Mouse (Mus musculus) mature B cell (primary cell): ENCODE measurements around the gene Hsd17b12.

ENCODE experiments used
- in situ Hi-C: fragments of 300-500 bp; cut with MboI; formaldehyde crosslinking; loops from 2 replicates; pipeline ENCODE4 v1.14.3; 2019

Hsd17b12 gene

DNA sequence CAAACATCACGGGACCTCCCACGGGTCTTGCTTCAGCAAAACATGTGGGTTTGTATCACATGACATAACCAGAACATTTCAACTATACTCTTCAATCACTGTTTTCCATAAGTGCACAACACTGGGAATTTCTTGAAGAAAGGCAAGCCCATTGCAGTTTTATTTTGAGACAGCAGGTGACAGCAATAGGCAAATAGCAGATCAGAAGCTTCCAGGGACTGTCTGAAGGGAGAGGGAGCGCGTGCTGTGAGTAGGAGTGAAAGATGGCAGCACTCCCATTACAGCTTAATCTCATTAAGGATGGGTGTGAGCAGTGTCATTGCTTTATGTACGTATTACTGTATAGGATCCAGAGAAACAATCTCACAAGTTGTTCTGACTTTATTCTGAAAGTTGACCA, 88.3 kb downstream of the Hsd17b12 start:
- in situ Hi-C loops = no loop called here

DNA sequence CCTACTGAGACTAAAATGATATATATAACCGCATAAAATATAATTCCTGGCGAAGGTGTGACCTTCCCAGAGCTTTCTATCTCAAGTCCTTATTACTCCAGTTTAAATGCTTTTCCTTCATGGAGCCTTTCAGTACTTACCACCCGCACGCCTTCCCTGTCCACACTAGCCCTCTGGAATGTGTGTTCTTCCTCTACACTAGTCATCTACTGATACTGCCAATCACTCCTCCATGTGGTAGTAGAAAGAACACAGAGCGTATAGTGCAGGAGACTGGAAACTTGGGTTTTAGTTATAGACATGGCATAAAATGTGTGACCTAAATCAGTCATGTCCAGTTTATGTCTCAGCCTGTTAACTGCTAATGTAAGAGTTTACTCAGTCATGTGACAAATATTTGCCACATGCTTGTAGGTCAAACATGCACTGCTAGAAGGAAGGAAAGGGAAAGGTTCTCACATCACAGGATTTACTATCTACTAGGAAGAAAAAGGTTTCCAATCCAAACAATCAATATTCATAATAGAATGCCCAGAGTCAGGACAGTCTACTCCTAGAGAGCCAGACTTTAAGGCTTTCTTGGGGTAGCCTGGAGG, 91.1 kb downstream of the Hsd17b12 start:
- in situ Hi-C loops = no loop called here

DNA sequence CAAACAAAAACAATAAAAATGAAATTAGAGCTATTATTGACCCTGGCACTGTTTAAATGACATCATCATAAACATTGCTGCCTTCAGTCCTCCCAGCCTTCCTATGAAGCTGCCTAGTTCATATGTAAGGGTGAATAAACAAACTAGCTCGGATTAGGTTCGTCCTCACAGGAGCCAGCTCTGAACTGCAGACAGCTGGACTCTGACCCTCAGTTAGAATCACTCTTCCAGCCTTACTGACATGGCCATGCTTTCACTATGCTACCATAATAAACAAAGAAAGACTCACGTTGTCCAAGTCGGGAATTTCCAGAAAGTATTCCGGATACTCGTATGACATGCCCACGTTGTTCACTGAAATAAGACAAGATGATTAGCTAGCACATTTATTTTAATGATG, 91.6 kb downstream of the Hsd17b12 start:
- in situ Hi-C loops = no loop called here

DNA sequence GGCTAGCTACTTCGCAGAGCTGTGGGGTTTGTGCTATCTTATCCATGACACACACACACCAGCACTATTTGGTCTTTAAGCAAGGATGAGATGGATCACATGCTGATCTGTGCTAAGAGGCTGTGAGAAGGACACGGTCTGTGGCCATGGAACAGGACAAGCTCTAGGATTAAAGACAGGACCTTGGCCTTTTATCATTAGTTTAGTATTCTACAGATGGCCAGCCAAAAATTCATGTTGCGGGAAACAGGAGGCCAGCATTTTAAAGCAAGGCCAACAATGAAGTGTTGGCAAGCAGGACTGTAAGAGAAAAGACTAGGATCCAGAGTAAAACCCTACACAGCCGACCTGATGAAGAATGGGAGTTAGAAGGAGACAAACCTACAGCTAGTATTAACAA, 95.0 kb downstream of the Hsd17b12 start:
- in situ Hi-C loops = no loop called here

DNA sequence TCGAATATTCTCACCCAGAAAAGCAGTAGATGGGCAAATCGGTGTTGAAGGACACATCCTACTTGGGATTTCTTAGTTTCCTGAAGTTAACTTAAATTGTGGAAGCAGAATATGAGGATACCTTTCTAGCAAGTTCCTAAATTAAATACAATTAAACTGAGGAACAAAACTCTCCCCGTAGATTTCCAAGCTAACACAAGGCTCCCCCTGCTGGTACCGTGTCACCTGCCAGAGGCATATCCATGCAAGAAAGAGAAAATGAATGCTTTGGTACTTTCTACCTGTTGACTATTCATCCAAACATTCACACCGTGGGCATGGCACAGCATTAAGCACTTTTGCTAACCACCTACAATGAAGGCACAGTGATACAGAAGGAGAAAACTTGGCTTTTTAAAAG, 98.3 kb downstream of the Hsd17b12 start:
- in situ Hi-C loops = no loop called here

DNA sequence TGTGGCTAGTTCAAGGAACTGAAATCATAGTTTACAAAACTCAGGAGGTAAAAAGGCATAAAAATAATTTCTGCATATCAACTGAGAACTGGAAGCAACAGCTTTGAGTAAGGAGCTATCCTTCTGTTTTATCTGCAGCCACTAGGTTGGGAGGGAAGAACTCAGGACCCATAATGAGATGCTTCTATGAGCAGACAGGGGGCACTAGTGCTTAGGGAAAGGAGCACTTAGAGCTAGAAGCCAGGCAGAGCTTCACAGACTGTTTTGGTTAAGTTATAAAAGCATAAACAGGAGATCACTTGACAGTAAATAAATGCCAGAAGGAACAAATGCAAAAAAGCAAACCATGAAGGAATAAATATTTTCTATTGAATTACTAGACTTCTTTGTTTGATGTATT, 103.0 kb downstream of the Hsd17b12 start:
- in situ Hi-C loops = no loop called here

DNA sequence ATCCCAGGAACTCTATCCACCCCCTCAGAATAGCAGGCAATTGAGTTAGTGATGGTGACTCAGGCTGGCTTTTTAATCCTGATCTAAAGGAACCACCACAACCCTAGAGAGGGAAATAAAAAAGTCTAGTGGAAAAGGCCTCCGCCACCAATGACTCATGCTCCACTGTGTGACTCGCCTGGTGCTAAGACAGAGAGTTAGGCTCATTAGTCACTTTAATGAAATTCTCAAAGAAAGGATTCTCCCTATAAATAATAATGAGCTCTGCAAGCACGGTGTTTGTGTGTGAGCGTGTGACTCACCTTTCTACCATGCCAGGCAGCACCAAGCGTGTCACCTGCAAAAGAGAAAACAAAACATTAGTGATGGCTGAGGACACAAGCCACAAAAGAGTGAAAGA, 105.8 kb downstream of the Hsd17b12 start:
- in situ Hi-C loops = no loop called here

DNA sequence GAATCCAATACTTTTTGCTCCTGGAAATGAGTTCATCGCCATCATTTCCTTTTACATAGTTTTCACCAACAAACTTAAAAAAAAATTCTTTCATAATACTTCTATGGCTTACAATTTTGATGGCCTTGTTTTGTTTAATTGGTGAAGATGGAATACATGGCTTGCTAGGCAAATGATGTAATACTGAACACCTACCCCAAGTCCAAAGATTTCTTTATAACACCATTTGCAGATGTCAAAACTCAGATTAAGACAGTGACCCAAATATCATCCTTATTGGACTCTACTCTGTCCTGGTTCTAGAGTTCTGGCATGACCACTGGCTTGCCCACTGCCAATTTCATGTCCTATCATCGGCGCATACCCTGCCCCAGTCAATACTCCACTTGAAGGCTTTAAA, 106.9 kb downstream of the Hsd17b12 start:
- in situ Hi-C loops = no loop called here

DNA sequence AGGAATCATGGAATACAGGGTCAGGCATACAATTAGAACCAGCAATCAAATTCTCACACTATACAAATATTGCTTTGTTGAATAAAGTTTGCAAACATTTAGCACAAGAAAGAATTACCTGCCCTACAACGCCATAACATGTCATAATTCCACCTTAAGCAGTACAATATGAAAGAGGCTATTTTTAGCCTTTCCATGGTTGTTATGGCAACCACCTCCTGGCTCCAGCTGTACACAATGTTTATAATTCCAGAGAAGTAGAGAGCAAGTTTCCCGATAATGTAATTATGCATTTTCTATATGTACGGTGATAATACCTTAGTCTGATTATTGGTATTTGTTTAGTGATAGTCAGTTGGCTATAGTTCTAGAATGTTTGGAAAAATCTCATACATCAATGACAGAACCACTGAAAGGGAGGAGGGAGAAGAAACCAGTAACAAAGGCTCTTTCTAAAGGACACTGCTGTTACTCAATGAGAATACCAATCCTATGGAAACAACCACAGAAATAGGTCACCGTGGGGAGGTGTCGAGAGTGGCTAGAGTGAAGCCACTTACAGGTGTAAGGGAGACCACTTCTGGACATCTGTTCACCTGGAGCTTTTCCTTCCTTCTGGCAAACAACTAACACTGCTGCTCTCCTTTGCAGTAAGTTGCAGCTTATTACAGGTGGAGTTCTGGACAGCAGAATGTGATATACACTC, 108.1 kb downstream of the Hsd17b12 start:
- in situ Hi-C loops = loop anchor here (25.0 kb wide), 1 partner anchor 238 kb away; no protein-coding TSS in a partner anchor

DNA sequence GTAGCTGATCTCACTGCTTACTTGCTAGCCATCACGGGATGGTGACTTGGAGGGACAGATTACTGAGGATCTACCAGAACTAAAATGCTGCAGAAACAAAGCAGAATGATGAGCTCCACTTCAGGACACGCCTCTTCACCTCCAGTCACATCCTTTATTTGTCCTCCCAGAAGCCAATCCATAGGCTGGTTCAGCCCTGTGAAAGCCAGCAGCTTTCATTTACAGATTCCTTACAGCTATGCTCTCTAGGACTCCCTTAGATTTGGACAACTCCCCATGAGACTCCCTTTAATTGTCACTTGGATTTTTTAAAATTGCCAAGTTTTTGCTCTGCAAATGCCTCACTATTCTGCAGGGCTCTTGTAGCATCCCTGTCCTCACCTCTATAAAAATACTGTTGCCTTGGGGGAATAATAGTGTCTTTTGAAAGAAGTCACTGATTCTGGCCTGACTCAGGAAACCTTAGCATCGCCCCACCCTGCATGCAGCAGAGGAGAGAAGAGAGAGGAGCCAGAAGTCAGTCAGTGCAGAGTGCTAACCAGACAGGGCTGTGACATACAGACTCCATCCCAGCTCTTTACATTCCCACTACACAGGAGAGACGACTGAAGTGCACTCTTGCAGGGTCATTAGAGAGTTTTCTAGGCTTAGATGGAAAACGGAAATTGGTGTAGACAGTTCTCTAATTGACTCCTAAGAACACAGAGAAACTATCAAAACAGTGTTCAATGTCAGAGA, 108.9 kb downstream of the Hsd17b12 start:
- in situ Hi-C loops = loop anchor here (25.0 kb wide), 1 partner anchor 238 kb away; no protein-coding TSS in a partner anchor

DNA sequence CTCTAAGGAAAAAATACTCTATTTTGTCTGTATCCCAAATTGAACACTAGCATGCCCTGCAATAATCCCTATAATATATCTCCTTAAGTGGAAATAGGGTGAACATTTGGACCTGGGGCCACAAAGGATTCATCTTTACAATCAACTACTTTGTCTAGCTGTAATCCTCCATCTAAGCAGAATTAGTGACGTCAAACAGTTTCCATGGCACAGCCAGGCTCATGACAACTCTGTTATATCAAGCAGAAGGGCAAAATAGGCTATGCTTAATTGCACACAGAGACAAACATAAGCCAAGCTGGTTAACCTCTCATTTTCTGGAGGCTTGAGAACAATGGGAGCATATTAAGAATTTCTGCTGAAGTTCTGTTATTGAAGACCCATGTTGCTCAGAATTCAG, 109.5 kb downstream of the Hsd17b12 start:
- in situ Hi-C loops = loop anchor here (25.0 kb wide), 1 partner anchor 239 kb away; no protein-coding TSS in a partner anchor

DNA sequence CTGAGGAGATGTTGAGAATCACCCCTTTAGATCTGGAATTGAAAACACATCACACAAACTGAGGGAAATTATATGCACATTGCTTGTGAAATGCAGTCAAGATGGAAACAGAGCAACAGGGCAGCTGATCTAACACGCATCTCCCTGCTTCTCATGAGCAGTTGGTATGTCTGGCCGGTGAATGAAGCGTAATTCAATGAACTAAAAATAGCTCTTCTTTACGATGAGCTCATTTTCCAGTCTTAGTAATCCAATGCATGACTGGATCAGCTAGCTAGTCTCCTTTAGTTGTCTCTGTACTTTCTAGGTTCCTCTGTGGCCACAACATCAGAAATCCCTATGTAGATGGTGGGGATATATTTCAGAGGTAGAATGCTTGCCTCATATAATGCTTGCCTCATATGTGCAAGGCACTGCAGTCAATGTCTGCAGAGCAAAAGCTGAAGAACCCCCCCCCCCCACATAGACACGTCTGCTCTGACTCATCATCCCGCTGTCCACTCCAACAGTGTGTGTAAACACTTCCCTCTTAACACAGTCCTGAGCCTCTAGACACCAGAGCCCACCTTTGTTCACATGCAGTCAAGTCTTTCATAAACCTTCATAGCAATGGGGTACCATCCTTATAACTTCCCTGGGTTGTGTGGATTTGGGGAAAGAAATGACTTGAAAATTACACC, 112.2 kb downstream of the Hsd17b12 start:
- in situ Hi-C loops = loop anchor here (25.0 kb wide), 1 partner anchor 242 kb away; no protein-coding TSS in a partner anchor

DNA sequence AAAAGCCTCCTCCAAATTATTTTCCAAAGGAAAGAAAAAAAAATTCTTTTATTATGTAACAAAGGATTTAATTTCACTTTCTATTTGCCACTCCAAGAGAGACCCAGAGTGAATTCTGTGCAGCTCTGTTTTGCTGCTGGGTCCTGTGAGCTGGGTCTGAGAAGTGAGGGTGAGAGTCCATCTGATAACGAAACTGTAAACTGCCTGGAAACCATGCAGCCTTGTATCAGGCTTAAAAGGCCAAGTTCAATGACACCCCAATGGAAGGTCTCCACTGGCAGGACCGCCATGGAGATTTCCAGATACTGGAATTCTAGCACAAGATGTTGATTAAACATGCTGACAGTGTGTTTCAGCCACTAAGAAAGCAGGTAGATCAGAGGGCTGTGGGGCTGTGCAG, 113.6 kb downstream of the Hsd17b12 start:
- in situ Hi-C loops = loop anchor here (25.0 kb wide), 1 partner anchor 243 kb away; no protein-coding TSS in a partner anchor

DNA sequence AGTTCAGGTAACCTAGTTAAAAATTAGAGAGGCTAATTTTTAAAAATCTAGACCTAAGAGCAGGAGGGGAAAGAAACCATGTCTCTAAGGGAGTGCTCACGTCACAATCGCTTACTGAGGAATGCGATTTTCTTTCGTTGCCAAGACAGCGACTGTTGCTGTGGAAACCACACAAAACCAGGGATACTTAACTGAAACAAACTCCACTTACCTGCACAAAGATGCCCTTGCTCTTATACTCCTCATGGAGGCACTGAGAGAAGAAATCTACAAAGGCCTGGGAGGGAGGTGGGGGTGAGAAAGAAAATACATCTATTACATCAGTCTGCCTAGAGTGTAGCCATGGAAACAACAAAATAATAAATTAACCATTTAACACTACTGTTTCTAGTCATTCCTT, 114.1 kb downstream of the Hsd17b12 start:
- in situ Hi-C loops = loop anchor here (25.0 kb wide), 1 partner anchor 244 kb away; no protein-coding TSS in a partner anchor

DNA sequence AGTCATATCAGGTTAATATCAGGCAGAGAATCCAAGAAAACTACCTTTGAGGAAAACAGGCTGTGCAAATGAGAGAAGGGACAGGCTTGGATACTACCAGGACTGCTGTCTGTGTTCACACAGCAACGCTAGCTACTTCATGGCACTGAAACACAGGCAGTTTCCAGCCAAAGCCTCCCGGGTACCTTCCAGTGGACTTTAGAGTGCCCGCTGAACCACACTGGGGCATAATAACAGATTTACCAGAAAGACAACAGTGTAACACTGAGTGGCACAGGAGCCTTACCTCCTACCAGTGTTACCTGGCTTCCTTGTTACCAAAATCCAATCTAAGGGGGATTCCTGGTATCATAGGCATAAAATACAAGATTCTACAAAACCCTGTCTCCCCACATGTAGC, 115.3 kb downstream of the Hsd17b12 start:
- in situ Hi-C loops = loop anchor here (25.0 kb wide), 1 partner anchor 245 kb away; no protein-coding TSS in a partner anchor

DNA sequence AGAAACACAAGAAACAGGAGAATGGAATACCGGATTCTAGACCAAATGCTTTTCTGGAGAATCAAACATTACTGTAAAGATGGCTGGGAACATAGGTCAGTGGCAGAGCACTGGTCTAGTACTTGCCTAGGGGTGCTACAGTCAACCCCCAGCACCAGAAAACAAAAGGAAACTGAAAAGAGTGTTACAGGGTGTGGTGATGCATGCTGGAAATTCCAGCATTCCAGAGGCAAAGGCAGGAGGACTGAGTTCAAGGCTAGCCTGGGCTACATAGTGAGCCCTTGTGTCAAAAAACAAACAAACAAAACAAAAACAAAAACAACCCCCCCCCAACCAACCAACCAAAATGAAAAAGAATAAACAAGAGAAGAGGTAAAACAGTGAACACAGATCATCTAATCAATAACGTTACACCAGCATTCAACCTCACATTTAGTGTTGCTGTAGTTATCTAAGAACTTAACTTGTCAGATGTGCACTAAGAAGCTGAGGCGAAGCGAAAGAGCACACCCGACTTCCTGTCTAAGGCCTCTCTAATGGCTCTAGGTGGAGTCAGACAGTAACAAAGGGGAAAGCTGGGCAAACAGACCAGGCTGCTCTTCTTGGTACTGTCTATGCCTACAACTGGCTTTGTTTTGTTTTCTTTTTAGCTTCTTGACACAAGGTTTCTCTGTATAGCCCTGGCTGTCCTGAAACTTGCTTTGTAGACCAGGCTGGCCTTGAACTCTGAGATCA, 117.2 kb downstream of the Hsd17b12 start:
- in situ Hi-C loops = loop anchor here (25.0 kb wide), 1 partner anchor 247 kb away; no protein-coding TSS in a partner anchor

DNA sequence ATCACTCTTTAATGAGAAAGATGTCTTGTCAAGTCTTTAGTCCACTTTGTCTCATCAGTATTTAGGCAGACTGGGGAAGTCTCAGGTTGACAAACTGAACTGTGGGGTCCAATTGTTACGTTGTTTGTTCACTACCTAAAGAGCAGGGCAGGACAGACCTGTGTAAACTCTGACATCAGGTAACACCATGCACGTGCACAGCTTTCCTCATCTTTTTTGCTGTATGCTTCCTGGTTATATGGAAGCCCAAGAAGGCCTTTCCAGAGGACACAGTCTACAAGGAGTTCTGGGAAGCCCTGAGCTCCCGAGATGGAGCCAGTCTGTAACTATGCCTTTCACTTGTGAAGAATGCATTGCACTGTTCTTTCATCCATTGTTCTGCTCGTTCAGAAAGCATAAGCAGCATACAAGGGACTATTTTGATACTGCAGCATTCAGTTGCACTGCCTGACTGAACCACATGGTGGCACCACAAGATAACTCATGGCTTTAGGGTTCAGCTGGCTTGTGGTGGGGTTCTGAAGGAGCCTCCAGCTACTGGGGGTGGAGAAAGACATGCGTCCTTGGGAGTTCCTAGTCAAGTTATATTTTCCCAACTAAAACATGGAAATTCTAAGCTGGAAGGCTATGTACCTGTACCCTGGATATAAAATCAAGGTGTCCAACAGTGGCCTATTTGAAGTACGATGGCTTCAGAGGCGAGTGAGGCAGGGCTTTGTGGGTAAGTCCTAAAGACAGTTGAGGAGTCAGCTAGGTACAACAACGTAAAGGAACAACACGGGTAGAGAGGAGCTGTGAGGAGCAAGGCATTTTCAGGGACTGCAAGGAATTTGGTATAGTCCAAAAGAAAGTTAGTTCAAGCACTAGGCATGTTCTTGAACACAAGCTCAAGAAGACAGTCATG, 122.1 kb downstream of the Hsd17b12 start:
- in situ Hi-C loops = loop anchor here (25.0 kb wide), 1 partner anchor 252 kb away; no protein-coding TSS in a partner anchor

DNA sequence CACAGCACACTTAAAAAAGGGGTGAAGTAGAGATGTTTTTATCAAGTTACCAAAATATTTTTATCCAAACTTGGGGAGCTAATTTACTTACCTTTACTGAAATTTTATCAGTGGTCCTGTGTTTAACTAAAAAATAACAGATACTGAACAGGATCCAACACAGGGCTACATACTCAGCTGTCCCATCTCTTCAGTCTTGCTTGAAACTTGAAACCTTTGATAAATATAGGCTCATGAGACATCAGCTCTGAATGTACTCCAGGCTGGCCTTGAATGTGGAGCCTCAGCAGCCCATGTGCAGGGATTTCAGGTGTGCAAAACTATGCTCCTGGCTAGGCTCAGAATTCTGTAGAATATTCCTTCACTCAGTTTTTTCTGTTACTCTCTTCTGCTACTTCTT, 127.2 kb downstream of the Hsd17b12 start:
- in situ Hi-C loops = loop anchor here (25.0 kb wide), 1 partner anchor 257 kb away; no protein-coding TSS in a partner anchor

DNA sequence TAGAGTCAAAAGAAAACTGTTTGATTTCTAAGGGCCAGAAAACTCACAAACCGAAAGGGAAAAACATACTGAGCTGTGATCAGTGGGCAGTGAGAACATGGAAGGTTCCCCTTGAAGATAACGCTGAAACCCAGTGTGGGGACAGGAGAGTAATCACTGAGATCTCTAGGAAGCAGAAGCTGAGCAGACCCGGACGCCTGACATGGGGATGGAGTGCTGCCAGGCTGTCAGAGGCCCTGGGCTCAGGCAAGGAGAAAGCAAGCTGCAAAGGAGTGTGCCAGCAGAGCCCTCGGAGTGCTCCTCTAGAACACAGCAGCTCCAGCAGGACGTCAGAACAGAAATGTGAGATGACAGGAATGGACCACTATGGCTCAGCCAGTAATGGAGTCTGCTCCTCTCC, 133.1 kb downstream of the Hsd17b12 start:
- in situ Hi-C loops = loop anchor here (25.0 kb wide), 1 partner anchor 263 kb away; no protein-coding TSS in a partner anchor
